ENCODE assay signal across 30 mouse cellular contexts in the genomic region with DNA sequence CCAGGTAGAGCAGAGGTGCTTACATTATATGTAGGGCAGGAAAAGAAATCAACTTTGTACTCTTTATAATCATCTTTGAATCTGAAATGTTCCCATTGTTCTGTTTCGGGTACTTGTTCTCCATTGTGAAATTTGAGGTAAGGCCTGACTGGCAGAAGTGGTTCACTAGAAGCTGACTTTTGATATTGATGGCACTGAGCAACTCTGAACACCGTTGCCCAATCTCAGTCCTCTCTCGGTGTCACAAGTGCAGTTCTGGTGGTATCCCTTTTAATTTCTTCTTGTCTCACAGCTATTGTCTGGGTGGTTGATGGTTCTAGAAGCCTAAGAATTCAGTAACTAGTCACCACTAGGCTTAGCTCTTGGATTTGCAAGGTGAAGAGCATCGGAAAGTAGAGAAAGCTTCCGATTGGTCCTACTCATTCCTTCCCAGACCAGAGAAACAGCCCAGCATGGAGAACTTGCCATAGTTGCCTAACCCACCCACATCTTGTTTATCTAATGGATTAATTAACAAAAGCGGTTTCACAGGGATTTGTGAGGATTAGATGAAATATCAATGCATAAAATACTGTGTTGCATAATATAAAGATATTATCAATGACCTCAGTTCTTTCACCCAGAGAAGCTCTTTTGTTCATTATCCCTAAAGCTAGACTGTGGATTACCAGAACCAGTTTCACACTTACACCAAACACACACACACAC.
"Had no signal": no experiment of that assay in that cellular context is flagged by ENCODE, and none has a peak within 500 bp of the region (broad histone marks: within the 10 kb centered on the region; RNA-seq: fewer than 3 reads in every experiment).

No protein-coding gene starts in this region.

- H3K9me3 ChIP-seq: embryonic facial prominence, embryonic 10.5 days; embryonic facial prominence, embryonic 12.5 days; embryonic facial prominence, embryonic 13.5 days; embryonic facial prominence, embryonic 15.5 days; forebrain, embryonic 15.5 days; heart, embryonic 10.5 days had no signal

- H3K36me3 ChIP-seq: embryonic facial prominence, embryonic 10.5 days; embryonic facial prominence, embryonic 12.5 days; embryonic facial prominence, embryonic 13.5 days; embryonic facial prominence, embryonic 15.5 days; forebrain, embryonic 10.5 days; forebrain, embryonic 12.5 days; forebrain, embryonic 15.5 days; heart, embryonic 10.5 days had no signal

- H3K27me3 ChIP-seq: embryonic facial prominence, embryonic 12.5 days; embryonic facial prominence, embryonic 15.5 days had no signal

- H3K4me1 ChIP-seq: embryonic facial prominence, embryonic 10.5 days; embryonic facial prominence, embryonic 12.5 days; embryonic facial prominence, embryonic 13.5 days; embryonic facial prominence, embryonic 15.5 days; forebrain, embryonic 10.5 days; forebrain, embryonic 12.5 days; forebrain, embryonic 13.5 days; forebrain, embryonic 15.5 days; heart, embryonic 10.5 days had no signal

- H3K4me3 ChIP-seq: embryonic facial prominence, embryonic 10.5 days; embryonic facial prominence, embryonic 12.5 days; embryonic facial prominence, embryonic 13.5 days; embryonic facial prominence, embryonic 15.5 days; erythroblast, embryonic 14.5 days; forebrain, embryonic 10.5 days; forebrain, embryonic 12.5 days; forebrain, embryonic 13.5 days; forebrain, embryonic 15.5 days; gastrocnemius, adult 2 months; heart, adult 2 months; heart, embryonic 10.5 days had no signal

- DNase-seq: cerebellum, adult 18-20 months; cerebellum, adult 2 months; cerebellum, adult 8-10 months; cerebellum, adult 9-10 months; cerebellum, adult 9-11 months; cerebellum, postnatal 10 days; cerebellum, postnatal 14 days; cerebellum, postnatal 25 days; cerebellum, postnatal 36 days; embryo, embryonic 11 days; forebrain, postnatal 0 days; gastrocnemius, adult 2 months; gastrocnemius, postnatal 10 days; gastrocnemius, postnatal 14 days; gastrocnemius, postnatal 25 days; gastrocnemius, postnatal 36 days; heart, adult 18-20 months; heart, adult 2 months had no signal

- H3K27ac ChIP-seq: embryonic facial prominence, embryonic 10.5 days; embryonic facial prominence, embryonic 12.5 days; embryonic facial prominence, embryonic 13.5 days; embryonic facial prominence, embryonic 15.5 days; forebrain, embryonic 10.5 days; forebrain, embryonic 12.5 days; forebrain, embryonic 13.5 days; forebrain, embryonic 15.5 days; gastrocnemius, adult 2 months; heart, adult 2 months; heart, embryonic 10.5 days had no signal

- ATAC-seq: forebrain, embryonic 13.5 days; forebrain, embryonic 14.5 days; forebrain, embryonic 15.5 days; forebrain, embryonic 16.5 days; forebrain, postnatal 0 days had no signal

- H3K9ac ChIP-seq: embryonic facial prominence, embryonic 12.5 days; embryonic facial prominence, embryonic 13.5 days; embryonic facial prominence, embryonic 15.5 days; forebrain, embryonic 12.5 days; forebrain, embryonic 13.5 days; forebrain, embryonic 15.5 days; forebrain, postnatal 0 days had no signal

- H3K4me2 ChIP-seq: embryonic facial prominence, embryonic 12.5 days; embryonic facial prominence, embryonic 13.5 days; embryonic facial prominence, embryonic 15.5 days; forebrain, embryonic 12.5 days; forebrain, embryonic 13.5 days; forebrain, embryonic 15.5 days had no signal
